Mouse (Mus musculus) E14TG2a.4 (cell line): Measurements from ENCODE around the gene Adamtsl5.

Source experiments
- CTCF ChIP-seq: conservative IDR thresholded peaks from 2 replicates; pipeline ENCODE4 v1.5.1; 2014; ENCODE audit warnings: low read length
- POU5F1 ChIP-seq: IDR thresholded peaks from 2 replicates; pipeline ENCODE4 v1.6.1; 2014; ENCODE audit warnings: low read length, borderline replicate concordance

- TF ChIP-seq CTCF: no peak
- no peak for TF ChIP-seq POU5F1
These were observed 4.0 kb downstream of the Adamtsl5 start for GRCm38 (mm10) chr10:80344131-80344661.
